ENCODE assay signal across 9 mouse cellular contexts in genomic region chr10:76963997-76964396, GRCm38 (mm10). TPM values are rescaled to one million over a fixed set of nuclear protein-coding genes. Genes with fewer than 3 reads are reported as not detected.
DNase-seq lines count a peak whose midpoint lies in the region; ATAC-seq lines count a peak whose summit lies in the region.
"Had no signal": no experiment of that assay in that cellular context is flagged by ENCODE, and none has a peak within 500 bp of the region (broad histone marks: within the 10 kb centered on the region; RNA-seq: fewer than 3 reads in every experiment).

No protein-coding gene starts in this region.

- 23% methylated on average over 9 of the region's 9 CpGs for WGBS in embryonic facial prominence, embryonic 10.5 days
- WGBS in intestine, embryonic 16.5 days = 31% methylated on average over 9 of the region's 9 CpGs

- intact Hi-C loops in left cerebral cortex, postnatal 14 days (cut with DNase I) = no loop called here

- no peak overlapping the region for H3K4me2 ChIP-seq in intestine, embryonic 16.5 days (ENCODE audit: low read depth, low read length)
- H3K4me2 ChIP-seq: embryonic facial prominence, embryonic 15.5 days had no signal

- H3K9me3 ChIP-seq in embryonic facial prominence, embryonic 10.5 days = no peaks in the 10 kb centered on the region
- H3K9me3 ChIP-seq in intestine, embryonic 16.5 days (ENCODE audit: control insufficient read depth, low read length) = no peaks in the 10 kb centered on the region
- H3K9me3 ChIP-seq: embryonic facial prominence, embryonic 15.5 days had no signal

- H3K4me1 ChIP-seq in embryonic facial prominence, embryonic 10.5 days = peaks cover 64% of the 10 kb centered on the region
- peaks cover 16% of the 10 kb centered on the region for H3K4me1 ChIP-seq in intestine, embryonic 16.5 days (ENCODE audit: control insufficient read depth, insufficient read depth, low read length)

- no peaks in the 10 kb centered on the region for H3K36me3 ChIP-seq in embryonic facial prominence, embryonic 10.5 days (replicated peaks)
- H3K36me3 ChIP-seq in intestine, embryonic 16.5 days (ENCODE audit: control insufficient read depth, insufficient read depth, low read length) = no peaks in the 10 kb centered on the region
- H3K36me3 ChIP-seq: embryonic facial prominence, embryonic 15.5 days had no signal

- H3K9ac ChIP-seq in intestine, embryonic 16.5 days (ENCODE audit: low read depth, low read length) = no peak overlapping the region
- H3K9ac ChIP-seq: embryonic facial prominence, embryonic 15.5 days had no signal

- H3K4me3 ChIP-seq in embryonic facial prominence, embryonic 10.5 days = peak overlapping the region; percentile 21; the same call in 1 of the 2 replicates
- no peak overlapping the region for H3K4me3 ChIP-seq in intestine, embryonic 16.5 days (ENCODE audit: low read length)
- H3K4me3 ChIP-seq: embryonic facial prominence, embryonic 15.5 days had no signal

- DNase-seq in heart, adult 11 months = peak; percentile 96
- no peak for DNase-seq in heart, adult 8-10 months (ENCODE audit: low spot score)
- peak; percentile 64 for DNase-seq in embryonic facial prominence, embryonic 10.5 days (ENCODE audit: low spot score)
- DNase-seq in lung, postnatal 36 days = peak; percentile 57
- DNase-seq in right cerebral cortex, postnatal 4 days = no peak
- no peak for DNase-seq in c-Kit-positive CD71-positive TER-119-positive erythroid progenitor cells, embryonic 14.5 days (ENCODE audit: low spot score)
- DNase-seq in left cerebral cortex, postnatal 14 days (ENCODE audit: low spot score in 2 of 2) = no peak

- ATAC-seq in intestine, embryonic 16.5 days = no peak

- no peaks in the 10 kb centered on the region for H3K27me3 ChIP-seq in embryonic facial prominence, embryonic 10.5 days (replicated peaks; ENCODE audit: low read depth, poor library complexity, severe bottlenecking)
- H3K27me3 ChIP-seq in intestine, embryonic 16.5 days (replicated peaks; ENCODE audit: control insufficient read depth, insufficient read depth, low read length) = 0 out of 2 replicates have a peak, but pooled peaks cover 2% of the 10 kb centered on the region
- H3K27me3 ChIP-seq: embryonic facial prominence, embryonic 15.5 days had no signal

- peak overlapping the region; percentile 74 for H3K27ac ChIP-seq in embryonic facial prominence, embryonic 10.5 days (replicated peaks)
- H3K27ac ChIP-seq in intestine, embryonic 16.5 days (ENCODE audit: low read length) = 0 out of 2 replicates have a peak overlapping the region, but pooled peaks have one; percentile 43
- H3K27ac ChIP-seq: embryonic facial prominence, embryonic 15.5 days had no signal

RNA-seq across cellular contexts. Expression of gene Pcbp3, which starts 2.3 kb away (rescaled TPM):
- total RNA-seq in heart, adult 8-10 months (2022) = 1 to 10 TPM; 2.5 to 4.3 (median 3.1) TPM
- 57.7 and 66.2 TPM in 2 replicates for polyA plus RNA-seq in embryonic facial prominence, embryonic 10.5 days (2016; fragmentation: Nextera tagmentation; extraction: Ambion mirVana)
- 42.1 and 44.1 TPM in 2 replicates for polyA plus RNA-seq in intestine, embryonic 16.5 days (2015; fragmentation: Nextera tagmentation; extraction: Ambion mirVana)
- total RNA-seq in left cerebral cortex, postnatal 14 days (2021) = 10 to 100 TPM; 63.0 to 69.9 TPM

Comparison
In these comparisons a context has a peak if more than half of its experiments do, and no peak if none do; other contexts are left out.
1. DNase-seq: peak in heart, adult 11 months (single experiment), embryonic facial prominence, embryonic 10.5 days (single experiment) and lung, postnatal 36 days (single experiment); none in heart, adult 8-10 months (single experiment), right cerebral cortex, postnatal 4 days (single experiment), c-Kit-positive CD71-positive TER-119-positive erythroid progenitor cells, embryonic 14.5 days (single experiment) and left cerebral cortex, postnatal 14 days (0 of 2).
2. RNA of gene Pcbp3, which starts 2.3 kb away (total RNA-seq): 63.0 to 69.9 TPM in left cerebral cortex, postnatal 14 days; 2.5 to 4.3 TPM in heart, adult 8-10 months; every median in the first group is over 10 times any median in the second.